Mouse (Mus musculus) lung, embryonic 14.5 days (tissue): ENCODE results near the gene Mus81. TPM values are rescaled to one million over a fixed set of nuclear protein-coding genes. Genes with fewer than 3 reads are reported as not detected.

Experiments
- ATAC-seq: fragments of 200-750 bp; cut with Nextera tagmentation; 2 replicates; pipeline ENCODE4 v1.8.0; 2017; ENCODE audit warnings: mild to moderate bottlenecking, moderate TSS enrichment, moderate library complexity; ENCODE audit not compliant: insufficient read depth
- DNase-seq: peaks from one replicate; pipeline ENCODE4 v3.0.0-alpha.2; 2015
- H3K27ac ChIP-seq: fragments of 300-500 bp; sonication (generic); 2 replicates; pipeline ENCODE4 v1.5.1; 2014; ENCODE audit warnings: low read depth, mild to moderate bottlenecking, moderate library complexity
- H3K27me3 ChIP-seq: fragments of 300-500 bp; sonication (generic); 2 replicates; pipeline ENCODE4 v1.6.1; 2014; ENCODE audit warnings: low read length, control low read depth; ENCODE audit not compliant: insufficient read depth
- H3K36me3 ChIP-seq: fragments of 300-500 bp; sonication (generic); 2 replicates; pipeline ENCODE4 v1.6.1; 2014; ENCODE audit warnings: control low read depth; ENCODE audit not compliant: insufficient read depth
- H3K4me1 ChIP-seq: fragments of 300-500 bp; sonication (generic); 2 replicates; pipeline ENCODE4 v1.6.1; 2014; ENCODE audit warnings: antibody characterized with exemption, control low read depth; ENCODE audit not compliant: insufficient read depth
- H3K4me2 ChIP-seq: fragments of 300-500 bp; sonication (generic); 2 replicates; pipeline ENCODE4 v1.6.1; 2014; ENCODE audit warnings: mild to moderate bottlenecking
- H3K4me3 ChIP-seq: fragments of 300-500 bp; sonication (generic); 2 replicates; pipeline ENCODE4 v1.5.1; 2014; ENCODE audit warnings: low read depth, low read length
- H3K9ac ChIP-seq: fragments of 300-500 bp; sonication (generic); 2 replicates; pipeline ENCODE4 v1.6.1; 2014
- H3K9me3 ChIP-seq: fragments of 300-500 bp; sonication (generic); 2 replicates; pipeline ENCODE4 v1.6.1; 2016; ENCODE audit warnings: low read depth, low read length, control low read depth
- CTCF ChIP-seq: IDR thresholded peaks from 2 replicates; pipeline ENCODE4 v1.5.1; 2016; ENCODE audit warnings: antibody characterized with exemption, low read depth
- WGBS: fragments of 180-500 bp; shearing (Covaris S2); extraction: QIAGEN DNeasy Blood & Tissue Kit; methylation state at CpG from one replicate; pipeline ENCODE4 v1.1.7; 2014; 5-methylcytosine and 5-hydroxymethylcytosine counted together
- polyA plus RNA-seq: library from polyadenylated mRNA; unstranded; fragments of >200 nt; fragmentation: Nextera tagmentation; extraction: Ambion mirVana; gene quantifications from 2 replicates; pipeline ENCODE4 v1.2.1, GENCODE M21; 2014

The Mus81 gene
- polyA plus RNA-seq, 1 experiment from 2014 or later = 39.8 TPM

DNA sequence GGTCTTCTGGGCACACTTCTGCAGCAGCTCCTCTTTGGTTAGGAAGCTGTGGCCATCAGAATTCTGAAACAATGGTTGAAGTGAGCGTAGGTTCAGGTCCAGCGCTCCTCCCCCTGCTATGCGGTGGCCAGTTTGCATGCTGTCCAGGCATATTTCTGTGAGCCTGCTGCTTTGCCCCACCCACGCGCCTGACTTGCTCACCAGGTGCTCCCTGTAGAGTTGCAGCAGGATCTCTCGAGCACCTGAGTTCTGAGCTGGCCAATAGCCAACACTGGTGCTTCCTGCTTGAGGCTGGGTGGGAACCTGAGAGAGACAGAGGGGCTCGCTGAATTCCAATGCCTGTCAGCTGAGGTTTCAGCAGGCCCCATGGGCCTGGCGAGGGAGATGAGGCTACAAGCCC lies 1.9 kb downstream of the Mus81 start:
- H3K9ac ChIP-seq = no peak overlapping the region
- TF ChIP-seq CTCF = no peak
- peak; percentile 68 for DNase-seq
- 66% methylated on average over 8 of the region's 8 CpGs for WGBS
- no peak overlapping the region for H3K4me3 ChIP-seq
- H3K9me3 ChIP-seq = no peaks in the 10 kb centered on the region
- H3K27ac ChIP-seq = peak overlapping the region; percentile 18; the same call in 1 of the 2 replicates
- no peaks in the 10 kb centered on the region for H3K27me3 ChIP-seq
- H3K36me3 ChIP-seq = peaks cover 48% of the 10 kb centered on the region
- ATAC-seq = no peak
- peak overlapping the region; percentile 87 for H3K4me2 ChIP-seq
- H3K4me1 ChIP-seq = peaks cover 7% of the 10 kb centered on the region; the same call in 1 of the 2 replicates

DNA sequence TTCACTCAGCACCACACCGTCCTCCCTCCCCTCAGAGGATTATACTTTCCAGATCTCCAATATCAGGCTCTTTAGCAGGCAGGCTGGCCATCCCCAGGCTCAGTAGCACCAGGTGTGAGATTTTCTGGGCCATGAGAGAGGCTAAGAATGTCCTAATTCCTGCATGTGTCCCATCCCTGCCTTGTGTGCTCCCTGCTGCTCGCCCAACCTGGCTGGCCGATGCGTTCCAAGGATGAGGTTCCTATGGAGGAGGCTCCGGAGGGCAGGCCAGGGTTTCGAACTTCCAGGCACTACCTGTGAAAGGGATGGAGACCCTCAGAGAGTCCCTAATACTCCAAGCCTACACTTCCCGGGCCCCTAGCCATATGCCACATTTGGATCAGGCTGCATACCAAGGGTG lies 2.4 kb downstream of the Mus81 start:
- 92% methylated on average over 7 of the region's 7 CpGs for WGBS
- H3K4me3 ChIP-seq = no peak overlapping the region
- H3K36me3 ChIP-seq = peaks cover 51% of the 10 kb centered on the region
- H3K4me2 ChIP-seq = no peak overlapping the region; the same call in 1 of the 2 replicates
- H3K4me1 ChIP-seq = peaks cover 7% of the 10 kb centered on the region; the same call in 1 of the 2 replicates
- no peak for TF ChIP-seq CTCF
- DNase-seq (no peak), ATAC-seq (no peak)
- H3K9ac ChIP-seq = no peak overlapping the region
- H3K9me3 ChIP-seq = no peaks in the 10 kb centered on the region
- H3K27ac ChIP-seq = peak overlapping the region; percentile 18; the same call in 1 of the 2 replicates
- H3K27me3 ChIP-seq = no peaks in the 10 kb centered on the region

DNA sequence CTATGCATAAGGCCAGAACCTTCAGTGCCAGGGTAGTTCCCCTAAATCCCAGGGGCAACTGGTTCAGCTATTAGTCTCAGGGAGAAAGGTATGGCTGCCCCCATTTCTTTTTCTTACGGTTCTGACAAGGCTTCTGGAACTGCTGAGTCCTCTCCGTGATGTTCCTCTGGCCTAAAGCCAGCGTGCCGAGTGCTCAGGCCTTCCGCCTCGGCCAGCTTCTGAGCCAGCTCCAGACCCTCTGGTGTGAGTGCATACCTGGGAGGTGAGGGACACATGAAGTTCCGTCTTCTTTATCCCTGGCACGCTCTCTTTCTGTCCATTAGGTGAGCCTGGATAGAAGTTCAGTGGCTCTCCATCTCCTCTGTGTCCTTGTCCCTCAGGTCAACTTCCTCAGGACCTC lies 2.8 kb downstream of the Mus81 start:
- TF ChIP-seq CTCF = no peak
- WGBS = 76% methylated on average over 8 of the region's 8 CpGs

DNA sequence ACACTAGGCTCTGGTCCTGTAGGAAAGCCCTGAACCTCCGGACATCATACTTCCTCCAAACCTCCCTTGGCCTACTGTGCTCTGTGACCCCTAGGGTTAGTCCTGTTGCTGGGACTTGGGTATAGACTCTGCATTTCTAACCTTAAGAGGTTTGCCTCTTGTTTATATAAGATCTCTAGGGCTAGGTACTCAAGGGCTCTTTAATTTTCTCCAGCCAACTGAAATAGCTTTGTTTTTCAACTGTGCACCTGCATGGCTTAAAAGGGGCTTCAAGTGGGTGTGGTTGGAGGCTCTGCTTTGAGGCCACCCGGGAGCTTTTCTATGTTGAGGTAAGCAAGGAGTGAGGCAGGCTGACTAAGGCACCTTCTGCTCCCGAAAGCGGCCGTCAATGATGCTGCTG lies 3.7 kb downstream of the Mus81 start:
- Histone ChIP-seq H3K4me3 (no peak overlapping the region), H3K4me1 (peaks cover 7% of the 10 kb centered on the region; the same call in 1 of the 2 replicates), H3K4me2 (no peak overlapping the region), H3K27me3 (no peaks in the 10 kb centered on the region), H3K36me3 (peaks cover 63% of the 10 kb centered on the region), H3K9me3 (no peaks in the 10 kb centered on the region), H3K9ac (no peak overlapping the region), H3K27ac (0 out of 2 replicates have a peak overlapping the region, but pooled peaks have one; percentile 45)
- WGBS = 72% methylated on average over 5 of the region's 5 CpGs
- TF ChIP-seq CTCF = no peak
- ATAC-seq (no peak), DNase-seq (no peak)

More for the DNA sequence above, 2.8 kb downstream of the Mus81 start:
- no peaks in the 10 kb centered on the region for H3K9me3 ChIP-seq
- no peak overlapping the region for H3K9ac ChIP-seq
- no peaks in the 10 kb centered on the region for H3K27me3 ChIP-seq
- ATAC-seq (no peak), DNase-seq (no peak)
- H3K27ac ChIP-seq = 0 out of 2 replicates have a peak overlapping the region, but pooled peaks have one; percentile 45
- H3K4me2 ChIP-seq = no peak overlapping the region
- peaks cover 55% of the 10 kb centered on the region for H3K36me3 ChIP-seq
- peaks cover 7% of the 10 kb centered on the region; the same call in 1 of the 2 replicates for H3K4me1 ChIP-seq
- H3K4me3 ChIP-seq = no peak overlapping the region

DNA sequence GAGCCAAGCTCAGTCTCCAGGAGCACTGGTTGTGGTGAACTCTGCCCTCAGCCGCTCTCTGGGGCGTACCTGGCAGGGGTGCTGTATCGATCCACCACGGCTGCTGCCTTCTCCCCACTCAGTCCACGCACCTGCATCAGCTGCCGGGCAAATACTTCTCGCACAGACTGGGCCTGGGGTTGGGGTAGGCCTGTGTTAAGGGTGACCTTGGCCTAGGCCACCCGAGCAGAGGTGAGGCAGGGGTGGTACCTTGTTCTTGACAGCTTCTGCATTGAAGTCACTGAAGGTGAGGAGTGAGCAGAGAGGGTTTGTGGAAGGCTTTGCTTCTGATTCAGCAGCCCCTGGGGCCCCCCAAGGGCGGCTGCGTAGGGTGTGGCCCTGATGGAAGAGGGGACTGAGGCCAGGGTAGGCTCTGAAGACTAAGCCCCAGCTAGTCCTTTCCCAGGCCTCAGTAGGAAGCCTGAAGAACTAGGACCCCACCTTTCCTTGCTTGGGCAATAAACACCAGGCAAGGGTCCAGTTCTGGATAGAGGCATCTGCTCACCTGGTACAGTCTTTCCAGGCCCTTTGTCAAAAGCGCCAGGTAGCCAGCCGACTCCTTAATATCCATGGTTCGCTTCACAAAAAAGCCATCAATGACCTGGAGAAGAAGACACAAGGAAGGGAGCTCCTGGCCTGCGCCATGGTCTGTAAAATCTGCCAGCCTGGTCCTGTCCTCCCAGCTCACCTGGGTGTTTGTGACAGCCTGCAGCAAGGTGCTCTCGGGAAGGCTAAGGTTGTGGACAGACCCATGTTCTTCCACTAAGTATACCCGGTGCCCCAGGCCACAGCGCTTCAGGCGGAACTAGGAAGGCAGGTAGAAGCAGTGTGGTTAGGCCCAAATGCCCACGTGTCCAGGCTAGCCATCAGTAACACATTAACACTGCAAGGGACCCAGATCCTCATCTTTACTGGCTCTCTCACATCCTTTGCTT lies 4.5 kb downstream of the Mus81 start:
- Histone ChIP-seq H3K27me3 (no peaks in the 10 kb centered on the region), H3K4me3 (no peak overlapping the region), H3K27ac (no peak overlapping the region), H3K36me3 (peaks cover 71% of the 10 kb centered on the region), H3K4me2 (no peak overlapping the region), H3K4me1 (peaks cover 7% of the 10 kb centered on the region; the same call in 1 of the 2 replicates), H3K9me3 (no peaks in the 10 kb centered on the region), H3K9ac (no peak overlapping the region)
- ATAC-seq (no peak), DNase-seq (no peak)
- 91% methylated on average over 19 of the region's 19 CpGs for WGBS
- no peak for TF ChIP-seq CTCF

DNA sequence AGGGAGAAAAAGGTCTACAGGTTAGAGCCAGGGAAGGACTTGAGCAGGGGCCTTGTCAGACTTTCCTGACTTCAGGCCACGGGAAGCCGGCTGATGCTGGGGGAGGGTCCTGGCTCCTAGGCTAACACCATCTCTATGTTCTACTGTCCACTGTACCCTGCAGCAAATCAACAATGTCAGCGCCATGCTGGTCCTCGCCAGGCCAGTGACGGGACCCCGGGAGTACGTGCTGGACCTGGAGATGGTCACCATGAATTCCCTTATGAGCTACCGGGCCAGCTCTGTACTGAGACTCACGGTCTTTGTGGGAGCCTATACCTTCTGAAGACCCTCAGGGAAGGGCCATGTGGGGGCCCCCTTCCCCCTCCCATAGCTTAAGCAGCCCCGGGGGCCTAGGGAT lies 6.8 kb downstream of the Mus81 start:
- no peak overlapping the region for H3K4me3 ChIP-seq
- no peaks in the 10 kb centered on the region for H3K27me3 ChIP-seq
- ATAC-seq (no peak), DNase-seq (no peak)
- H3K27ac ChIP-seq = no peak overlapping the region
- H3K4me2 ChIP-seq = no peak overlapping the region
- no peaks in the 10 kb centered on the region for H3K9me3 ChIP-seq
- 88% methylated on average over 10 of the region's 10 CpGs for WGBS
- peaks cover 90% of the 10 kb centered on the region for H3K36me3 ChIP-seq
- 0 out of 2 replicates have a peak, but pooled peaks cover 6% of the 10 kb centered on the region for H3K4me1 ChIP-seq
- H3K9ac ChIP-seq = no peak overlapping the region
- no peak for TF ChIP-seq CTCF

DNA sequence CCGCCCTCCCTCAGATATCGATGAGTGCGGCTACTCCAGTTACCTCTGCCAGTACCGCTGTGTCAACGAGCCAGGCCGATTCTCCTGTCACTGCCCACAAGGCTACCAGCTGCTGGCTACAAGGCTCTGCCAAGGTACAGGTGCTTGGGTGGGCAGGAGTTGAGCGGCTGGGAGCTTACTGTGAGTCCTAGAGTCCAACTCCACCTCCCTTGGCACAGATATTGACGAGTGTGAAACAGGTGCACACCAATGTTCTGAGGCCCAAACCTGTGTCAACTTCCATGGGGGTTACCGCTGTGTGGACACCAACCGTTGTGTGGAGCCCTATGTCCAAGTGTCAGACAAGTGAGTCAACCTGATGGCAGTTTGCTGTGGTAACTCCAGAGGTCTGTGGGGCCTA lies 8.2 kb downstream of the Mus81 start:
- WGBS = 87% methylated on average over 10 of the region's 10 CpGs
- H3K4me2 ChIP-seq = no peak overlapping the region

More for the DNA sequence above, 8.2 kb downstream of the Mus81 start:
- Histone ChIP-seq H3K4me1 (peaks cover 7% of the 10 kb centered on the region; the same call in 1 of the 2 replicates), H3K36me3 (peaks cover 83% of the 10 kb centered on the region), H3K9me3 (no peaks in the 10 kb centered on the region), H3K4me3 (no peak overlapping the region), H3K9ac (no peak overlapping the region), H3K27me3 (no peaks in the 10 kb centered on the region), H3K27ac (no peak overlapping the region)
- no peak for DNase-seq
- no peak for ATAC-seq
- TF ChIP-seq CTCF = no peak
